Mouse (Mus musculus): ENCODE measurements around the gene Hspb7. TPM values are rescaled to one million over a fixed set of nuclear protein-coding genes. Genes with fewer than 3 reads are reported as not detected.

The Hspb7 gene
- polyA plus RNA-seq (2012; rRNA removed) (0.06 and 0.11 TPM in 2 replicates), polyA plus RNA-seq (2014; fragmentation: Nextera tagmentation; extraction: Ambion mirVana) (not detected in 2 replicates)

DNA sequence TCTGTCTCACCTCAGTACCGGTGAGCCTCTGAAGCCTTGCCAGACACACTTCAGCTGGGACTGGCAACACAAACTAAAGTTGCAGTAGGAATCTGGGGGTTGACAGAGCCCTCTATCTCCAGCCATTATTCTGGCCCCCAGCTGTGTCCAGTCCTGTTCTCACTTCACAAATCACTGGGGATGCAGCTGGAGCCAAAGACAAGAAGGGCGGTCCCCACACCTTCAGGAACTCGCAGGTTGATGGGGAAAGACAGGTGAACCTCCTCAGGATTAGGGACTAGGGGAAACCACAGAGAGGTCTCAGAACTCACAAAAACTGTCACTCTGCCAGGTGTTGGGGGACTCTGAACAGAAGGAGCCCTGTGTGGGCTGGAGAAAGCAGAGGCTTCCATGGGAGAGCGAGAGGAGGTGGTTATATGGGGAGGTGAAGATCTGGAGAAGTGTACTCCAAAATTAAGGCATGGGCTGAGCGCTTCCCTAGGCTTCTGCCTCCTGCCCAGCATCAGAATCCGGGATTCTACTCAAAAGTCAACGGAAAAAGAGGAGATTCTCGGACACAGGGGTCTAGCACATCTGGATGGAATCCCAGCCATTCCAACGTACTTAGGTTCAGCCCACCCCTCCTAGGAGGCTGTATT, at the start of gene Hspb7:
Gene Hspb7 (plus strand): TSS at position 588 of the 638 bp plus-strand sequence.
- Histone ChIP-seq H3K9ac (replicated peaks) (no peak within 1 kb of the TSS), H3K36me3 (replicated peaks; ENCODE audit: control insufficient read depth, insufficient read depth, low read depth) (no peaks in the 10 kb centered on the region), H3K4me3 (ENCODE audit: insufficient read depth in 1 of 2, low read depth in 2 of 2, low read length in 2 of 2) (no peak within 1 kb of the TSS), H3K4me1 (replicated peaks; ENCODE audit: control insufficient read depth in 2 of 2, insufficient read depth in 2 of 2, low read length in 1 of 2) (no peaks in the 10 kb centered on the region), H3K4me2 (ENCODE audit: low read depth) (no peak within 1 kb of the TSS), H3K27me3 (ENCODE audit: control insufficient read depth, insufficient read depth, low read length) (no peaks in the 10 kb centered on the region; the same call in 1 of the 2 replicates), H3K27ac (no peak within 1 kb of the TSS), H3K9me3 (ENCODE audit: control insufficient read depth, low read length) (no peaks in the 10 kb centered on the region)
- TF ChIP-seq CTCF (IDR thresholded peaks at IDR 0.05; ENCODE audit: low read depth): no peak
- no peak for TF ChIP-seq EP300 (IDR thresholded peaks at IDR 0.05; ENCODE audit: low read depth)
- 39% methylated on average over 9 of the region's 9 CpGs for WGBS (ENCODE audit: insufficient replicate concordance)
- DNase-seq (ENCODE audit: low read depth in 3 of 3, low spot score in 3 of 3) (no peak), ATAC-seq (ENCODE audit: insufficient read depth) (no peak)

DNA sequence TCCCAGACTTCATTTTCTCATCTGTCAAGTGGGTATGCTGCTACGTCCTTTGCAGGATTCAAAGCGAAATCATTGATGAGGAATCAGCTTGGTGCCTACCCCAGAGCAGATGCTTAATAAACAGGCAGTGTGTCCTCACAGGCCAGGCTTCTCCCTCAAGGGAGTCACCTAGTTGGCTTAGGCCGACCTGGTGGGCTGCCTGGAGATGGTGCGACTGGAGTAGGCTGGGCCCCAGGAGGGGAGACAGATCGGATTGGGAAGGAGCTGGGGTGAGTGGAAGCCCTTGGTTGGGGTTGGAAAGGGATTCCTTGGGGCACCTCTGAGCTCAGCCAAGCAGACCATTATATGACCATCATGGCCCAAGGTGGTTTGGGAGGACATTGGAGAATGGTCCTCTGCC, 48.2 kb upstream of the Hspb7 start:
- ATAC-seq (ENCODE audit: insufficient read depth) (no peak), DNase-seq (ENCODE audit: low read depth in 3 of 3, low spot score in 3 of 3) (no peak)
- no peaks in the 10 kb centered on the region for H3K36me3 ChIP-seq (replicated peaks; ENCODE audit: control insufficient read depth, insufficient read depth, low read depth)
- no peaks in the 10 kb centered on the region for H3K9me3 ChIP-seq (ENCODE audit: control insufficient read depth, low read length)
- no peak for TF ChIP-seq CTCF (IDR thresholded peaks at IDR 0.05; ENCODE audit: low read depth)
- no peak for TF ChIP-seq EP300 (IDR thresholded peaks at IDR 0.05; ENCODE audit: low read depth)
- WGBS (ENCODE audit: insufficient replicate concordance): 69% methylated on average over 5 of the region's 5 CpGs
- no peak overlapping the region for H3K27ac ChIP-seq
- no peaks in the 10 kb centered on the region for H3K4me1 ChIP-seq (replicated peaks; ENCODE audit: control insufficient read depth in 2 of 2, insufficient read depth in 2 of 2, low read length in 1 of 2)
- H3K9ac ChIP-seq (replicated peaks): no peak overlapping the region
- no peak overlapping the region for H3K4me3 ChIP-seq (ENCODE audit: insufficient read depth in 1 of 2, low read depth in 2 of 2, low read length in 2 of 2)
- H3K27me3 ChIP-seq (ENCODE audit: control insufficient read depth, insufficient read depth, low read length): peaks cover 14% of the 10 kb centered on the region
- no peak overlapping the region for H3K4me2 ChIP-seq (ENCODE audit: low read depth)

DNA sequence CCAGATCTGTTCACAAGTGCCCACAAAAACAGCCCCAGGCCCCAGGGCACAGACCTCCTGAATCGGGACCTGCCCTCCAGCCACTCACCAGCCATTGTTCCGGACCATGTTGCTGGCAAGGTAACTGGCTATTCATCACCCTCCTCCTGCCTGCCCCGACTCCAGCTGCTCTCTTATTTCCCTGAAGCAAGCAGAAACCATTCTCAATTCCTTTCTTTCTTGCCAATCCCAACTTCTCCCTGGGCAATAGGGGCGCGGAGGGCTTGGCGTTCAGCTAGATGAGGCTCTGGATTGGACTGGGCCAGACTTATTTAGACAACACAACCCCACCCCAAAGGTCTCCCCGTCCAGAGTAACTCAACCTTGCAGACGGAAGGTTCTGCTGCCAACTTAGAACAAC, 40.9 kb upstream of the Hspb7 start:
- no peaks in the 10 kb centered on the region for H3K9me3 ChIP-seq (ENCODE audit: control insufficient read depth, low read length)
- no peak overlapping the region for H3K4me2 ChIP-seq (ENCODE audit: low read depth)
- no peaks in the 10 kb centered on the region for H3K4me1 ChIP-seq (replicated peaks; ENCODE audit: control insufficient read depth in 2 of 2, insufficient read depth in 2 of 2, low read length in 1 of 2)
- TF ChIP-seq CTCF (IDR thresholded peaks at IDR 0.05; ENCODE audit: low read depth): no peak
- no peak for TF ChIP-seq EP300 (IDR thresholded peaks at IDR 0.05; ENCODE audit: low read depth)
- no peak overlapping the region for H3K9ac ChIP-seq (replicated peaks)
- DNase-seq (ENCODE audit: low read depth in 3 of 3, low spot score in 3 of 3) (no peak), ATAC-seq (ENCODE audit: insufficient read depth) (no peak)
- H3K27ac ChIP-seq: no peak overlapping the region
- WGBS (ENCODE audit: insufficient replicate concordance): 51% methylated on average over 8 of the region's 8 CpGs
- no peak overlapping the region for H3K4me3 ChIP-seq (ENCODE audit: insufficient read depth in 1 of 2, low read depth in 2 of 2, low read length in 2 of 2)
- peaks cover 34% of the 10 kb centered on the region for H3K27me3 ChIP-seq (ENCODE audit: control insufficient read depth, insufficient read depth, low read length)
- H3K36me3 ChIP-seq (replicated peaks; ENCODE audit: control insufficient read depth, insufficient read depth, low read depth): no peaks in the 10 kb centered on the region

DNA sequence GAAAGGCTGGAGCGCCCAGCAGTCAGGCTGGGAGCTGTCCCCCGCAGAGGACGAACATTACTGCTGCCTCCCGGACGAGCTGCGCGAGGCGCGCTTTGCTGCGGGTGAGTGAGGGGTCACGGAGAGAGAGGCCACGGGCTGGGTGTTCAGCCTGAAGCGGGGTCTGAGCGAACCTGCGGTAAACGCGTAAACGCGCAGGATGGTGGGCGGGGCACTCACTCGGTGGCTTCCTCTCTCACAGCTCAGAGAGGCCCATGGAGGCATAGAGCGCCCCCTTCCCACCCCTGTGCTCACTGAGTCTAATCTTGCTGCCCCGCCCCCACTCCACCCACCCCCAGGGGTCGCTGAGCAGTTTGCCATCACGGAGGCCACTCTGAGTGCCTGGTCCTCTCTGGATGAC, 38.2 kb upstream of the Hspb7 start:
- no peaks in the 10 kb centered on the region for H3K36me3 ChIP-seq (replicated peaks; ENCODE audit: control insufficient read depth, insufficient read depth, low read depth)
- DNase-seq (ENCODE audit: low read depth in 3 of 3, low spot score in 3 of 3) (no peak), ATAC-seq (ENCODE audit: insufficient read depth) (no peak)
- H3K9ac ChIP-seq (replicated peaks): no peak overlapping the region
- no peak overlapping the region for H3K4me3 ChIP-seq (ENCODE audit: insufficient read depth in 1 of 2, low read depth in 2 of 2, low read length in 2 of 2)
- no peak for TF ChIP-seq EP300 (IDR thresholded peaks at IDR 0.05; ENCODE audit: low read depth)
- TF ChIP-seq CTCF (IDR thresholded peaks at IDR 0.05; ENCODE audit: low read depth): no peak
- H3K27me3 ChIP-seq (ENCODE audit: control insufficient read depth, insufficient read depth, low read length): peaks cover 34% of the 10 kb centered on the region
- no peaks in the 10 kb centered on the region for H3K4me1 ChIP-seq (replicated peaks; ENCODE audit: control insufficient read depth in 2 of 2, insufficient read depth in 2 of 2, low read length in 1 of 2)
- H3K9me3 ChIP-seq (ENCODE audit: control insufficient read depth, low read length): no peaks in the 10 kb centered on the region
- peak overlapping the region; percentile 33 for H3K4me2 ChIP-seq (ENCODE audit: low read depth)
- WGBS (ENCODE audit: insufficient replicate concordance): 2% methylated on average over 19 of the region's 25 CpGs
- no peak overlapping the region for H3K27ac ChIP-seq

DNA sequence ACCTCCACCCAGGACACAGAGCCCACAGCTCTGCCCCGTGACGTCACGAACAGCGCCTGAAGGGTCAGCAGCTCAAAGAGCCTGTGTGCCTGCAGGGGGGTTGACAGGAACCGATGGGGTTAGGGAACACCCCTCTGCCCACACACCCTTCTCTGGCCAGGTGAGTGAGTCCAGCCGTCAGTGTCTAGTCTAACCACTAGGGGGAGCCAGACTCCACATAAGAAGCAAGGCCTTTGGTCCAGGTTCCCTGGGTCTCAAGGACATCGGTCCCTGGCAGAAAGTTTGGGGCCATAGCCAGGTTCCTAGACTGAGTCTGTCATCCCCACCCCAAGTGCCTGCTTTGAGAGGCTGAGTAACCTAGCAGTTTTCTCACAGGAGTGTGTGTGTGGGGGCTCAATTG, 35.3 kb upstream of the Hspb7 start:
- ATAC-seq (ENCODE audit: insufficient read depth): no peak
- DNase-seq (ENCODE audit: low read depth in 3 of 3, low spot score in 3 of 3): peak; percentile 28 to 50 (median 41)

More for the DNA sequence above, 35.3 kb upstream of the Hspb7 start:
- Histone ChIP-seq H3K9ac (replicated peaks) (no peak overlapping the region), H3K4me1 (replicated peaks; ENCODE audit: control insufficient read depth in 2 of 2, insufficient read depth in 2 of 2, low read length in 1 of 2) (no peaks in the 10 kb centered on the region), H3K27ac (no peak overlapping the region), H3K9me3 (ENCODE audit: control insufficient read depth, low read length) (no peaks in the 10 kb centered on the region), H3K27me3 (ENCODE audit: control insufficient read depth, insufficient read depth, low read length) (peaks cover 34% of the 10 kb centered on the region), H3K4me3 (ENCODE audit: insufficient read depth in 1 of 2, low read depth in 2 of 2, low read length in 2 of 2) (no peak overlapping the region), H3K4me2 (ENCODE audit: low read depth) (no peak overlapping the region), H3K36me3 (replicated peaks; ENCODE audit: control insufficient read depth, insufficient read depth, low read depth) (no peaks in the 10 kb centered on the region)
- TF ChIP-seq EP300 (IDR thresholded peaks at IDR 0.05; ENCODE audit: low read depth) (no peak), CTCF (IDR thresholded peaks at IDR 0.05; ENCODE audit: low read depth) (peak; percentile 96)
- WGBS (ENCODE audit: insufficient replicate concordance): 2% methylated on average over 7 of the region's 7 CpGs

All from liver, embryonic 14.5 days (tissue).